Mouse (Mus musculus): ENCODE measurements around the gene Esrp2. TPM values are rescaled to one million over a fixed set of nuclear protein-coding genes. Genes with fewer than 3 reads are reported as not detected.
A peak's percentile ranks its signal among the peaks of the same experiment; 100 is the strongest.

Esrp2 gene
- polyA plus RNA-seq, 1 experiment, result 10.8 TPM

GRCm38 (mm10) chr8:106146014-106146413, 9.2 kb upstream of the Esrp2 start:
- H3K27me3 ChIP-seq (ENCODE audit: control insufficient read depth, insufficient read depth, low read length, poor library complexity, severe bottlenecking), result no peaks in the 10 kb centered on the region
- no peak overlapping the region for H3K27ac ChIP-seq (ENCODE audit: insufficient read depth, low read length)
- no peak for TF ChIP-seq POLR2A (IDR thresholded peaks at IDR 0.05; ENCODE audit: insufficient read depth, low read length)
- TF ChIP-seq EP300 (IDR thresholded peaks at IDR 0.05; ENCODE audit: insufficient read depth, low read depth, low read length), result no peak
- TF ChIP-seq CTCF (IDR thresholded peaks at IDR 0.05; ENCODE audit: low read depth, low read length), result no peak
- H3K36me3 ChIP-seq (ENCODE audit: control insufficient read depth, insufficient read depth, low read length, poor library complexity, severe bottlenecking), result no peaks in the 10 kb centered on the region
- H3K4me1 ChIP-seq (ENCODE audit: control insufficient read depth, insufficient read depth, low read length), result no peaks in the 10 kb centered on the region
- no peak overlapping the region for H3K4me3 ChIP-seq (ENCODE audit: low read depth, low read length)
- no peak overlapping the region for H3K9ac ChIP-seq (ENCODE audit: low read depth, poor library complexity, severe bottlenecking)
- H3K9me3 ChIP-seq (replicated peaks; ENCODE audit: control insufficient read depth, insufficient read depth, low read length, poor library complexity, severe bottlenecking), result peaks cover 3% of the 10 kb centered on the region; the same call in 1 of the 2 replicates

GRCm38 (mm10) chr8:106145331-106145730, 8.6 kb upstream of the Esrp2 start:
- Histone ChIP-seq H3K4me3 (ENCODE audit: low read depth, low read length) (no peak overlapping the region), H3K4me1 (ENCODE audit: control insufficient read depth, insufficient read depth, low read length) (no peaks in the 10 kb centered on the region), H3K36me3 (ENCODE audit: control insufficient read depth, insufficient read depth, low read length, poor library complexity, severe bottlenecking) (no peaks in the 10 kb centered on the region), H3K27me3 (ENCODE audit: control insufficient read depth, insufficient read depth, low read length, poor library complexity, severe bottlenecking) (no peaks in the 10 kb centered on the region), H3K9ac (ENCODE audit: low read depth, poor library complexity, severe bottlenecking) (no peak overlapping the region), H3K27ac (ENCODE audit: insufficient read depth, low read length) (no peak overlapping the region), H3K9me3 (replicated peaks; ENCODE audit: control insufficient read depth, insufficient read depth, low read length, poor library complexity, severe bottlenecking) (peaks cover 3% of the 10 kb centered on the region; the same call in 1 of the 2 replicates)
- no peak for TF ChIP-seq CTCF (IDR thresholded peaks at IDR 0.05; ENCODE audit: low read depth, low read length)
- TF ChIP-seq EP300 (IDR thresholded peaks at IDR 0.05; ENCODE audit: insufficient read depth, low read depth, low read length), result no peak
- TF ChIP-seq POLR2A (IDR thresholded peaks at IDR 0.05; ENCODE audit: insufficient read depth, low read length), result no peak

- H3K9ac ChIP-seq (ENCODE audit: low read depth, poor library complexity, severe bottlenecking), result no peak overlapping the region
- no peak overlapping the region; the same call in 1 of the 2 replicates for H3K27ac ChIP-seq (ENCODE audit: insufficient read depth, low read length)
- no peaks in the 10 kb centered on the region for H3K36me3 ChIP-seq (ENCODE audit: control insufficient read depth, insufficient read depth, low read length, poor library complexity, severe bottlenecking)
- no peak overlapping the region for H3K4me3 ChIP-seq (ENCODE audit: low read depth, low read length)
- peak; percentile 72 for TF ChIP-seq CTCF (IDR thresholded peaks at IDR 0.05; ENCODE audit: low read depth, low read length)
- no peak for TF ChIP-seq POLR2A (IDR thresholded peaks at IDR 0.05; ENCODE audit: insufficient read depth, low read length)
- H3K4me1 ChIP-seq (ENCODE audit: control insufficient read depth, insufficient read depth, low read length), result no peaks in the 10 kb centered on the region
- peaks cover 3% of the 10 kb centered on the region; the same call in 1 of the 2 replicates for H3K9me3 ChIP-seq (replicated peaks; ENCODE audit: control insufficient read depth, insufficient read depth, low read length, poor library complexity, severe bottlenecking)
- peaks cover 3% of the 10 kb centered on the region; the same call in 1 of the 2 replicates for H3K27me3 ChIP-seq (ENCODE audit: control insufficient read depth, insufficient read depth, low read length, poor library complexity, severe bottlenecking)
These were observed 4.0 kb upstream of the Esrp2 start for GRCm38 (mm10) chr8:106140769-106141168.

GRCm38 (mm10) chr8:106140191-106140590, 3.4 kb upstream of the Esrp2 start:
- no peak overlapping the region for H3K27ac ChIP-seq (ENCODE audit: insufficient read depth, low read length)
- no peaks in the 10 kb centered on the region for H3K36me3 ChIP-seq (ENCODE audit: control insufficient read depth, insufficient read depth, low read length, poor library complexity, severe bottlenecking)
- TF ChIP-seq EP300 (IDR thresholded peaks at IDR 0.05; ENCODE audit: insufficient read depth, low read depth, low read length) (no peak), POLR2A (IDR thresholded peaks at IDR 0.05; ENCODE audit: insufficient read depth, low read length) (no peak), CTCF (IDR thresholded peaks at IDR 0.05; ENCODE audit: low read depth, low read length) (no peak)
- peaks cover 3% of the 10 kb centered on the region; the same call in 1 of the 2 replicates for H3K27me3 ChIP-seq (ENCODE audit: control insufficient read depth, insufficient read depth, low read length, poor library complexity, severe bottlenecking)
- H3K9me3 ChIP-seq (replicated peaks; ENCODE audit: control insufficient read depth, insufficient read depth, low read length, poor library complexity, severe bottlenecking), result peaks cover 3% of the 10 kb centered on the region; the same call in 1 of the 2 replicates
- H3K4me1 ChIP-seq (ENCODE audit: control insufficient read depth, insufficient read depth, low read length), result no peaks in the 10 kb centered on the region
- H3K9ac ChIP-seq (ENCODE audit: low read depth, poor library complexity, severe bottlenecking), result no peak overlapping the region
- H3K4me3 ChIP-seq (ENCODE audit: low read depth, low read length), result no peak overlapping the region

DNA sequence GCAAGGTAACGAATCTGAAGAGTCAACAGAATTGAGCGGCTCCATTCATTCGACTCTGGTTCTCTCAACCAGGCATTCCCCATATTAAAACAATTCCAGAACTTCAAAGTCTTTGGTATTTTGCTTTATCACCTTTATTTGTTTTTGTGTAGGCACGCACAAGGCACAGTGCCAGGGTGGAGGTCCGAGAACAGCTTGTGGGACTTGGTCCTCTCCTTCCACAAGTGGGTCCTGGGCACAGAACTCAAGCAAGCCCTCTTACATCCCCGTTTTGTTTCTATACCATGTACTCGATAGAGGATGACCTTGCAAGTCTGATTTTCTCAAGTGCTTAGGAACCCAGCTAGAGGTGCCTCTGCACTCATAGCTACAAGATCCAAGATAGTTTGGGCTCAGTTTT, 1.8 kb upstream of the Esrp2 start:
- Histone ChIP-seq H3K9me3 (replicated peaks; ENCODE audit: control insufficient read depth, insufficient read depth, low read length, poor library complexity, severe bottlenecking) (peaks cover 3% of the 10 kb centered on the region; the same call in 1 of the 2 replicates), H3K9ac (ENCODE audit: low read depth, poor library complexity, severe bottlenecking) (peak overlapping the region; percentile 93), H3K27me3 (ENCODE audit: control insufficient read depth, insufficient read depth, low read length, poor library complexity, severe bottlenecking) (peaks cover 3% of the 10 kb centered on the region; the same call in 1 of the 2 replicates), H3K27ac (ENCODE audit: insufficient read depth, low read length) (peak overlapping the region; percentile 91), H3K36me3 (ENCODE audit: control insufficient read depth, insufficient read depth, low read length, poor library complexity, severe bottlenecking) (no peaks in the 10 kb centered on the region), H3K4me1 (ENCODE audit: control insufficient read depth, insufficient read depth, low read length) (peaks cover 6% of the 10 kb centered on the region), H3K4me3 (ENCODE audit: low read depth, low read length) (peak overlapping the region; percentile 93)
- TF ChIP-seq POLR2A (IDR thresholded peaks at IDR 0.05; ENCODE audit: insufficient read depth, low read length) (no peak), EP300 (IDR thresholded peaks at IDR 0.05; ENCODE audit: insufficient read depth, low read depth, low read length) (no peak), CTCF (IDR thresholded peaks at IDR 0.05; ENCODE audit: low read depth, low read length) (no peak)

- peak overlapping the region; percentile 93 for H3K4me3 ChIP-seq (ENCODE audit: low read depth, low read length)
- peak; percentile 63; the same call in 1 of the 2 replicates for TF ChIP-seq EP300 (IDR thresholded peaks at IDR 0.05; ENCODE audit: insufficient read depth, low read depth, low read length)
- TF ChIP-seq POLR2A (IDR thresholded peaks at IDR 0.05; ENCODE audit: insufficient read depth, low read length), result peak; percentile 75
- no peak for TF ChIP-seq CTCF (IDR thresholded peaks at IDR 0.05; ENCODE audit: low read depth, low read length)
- H3K36me3 ChIP-seq (ENCODE audit: control insufficient read depth, insufficient read depth, low read length, poor library complexity, severe bottlenecking), result no peaks in the 10 kb centered on the region
- peaks cover 3% of the 10 kb centered on the region; the same call in 1 of the 2 replicates for H3K27me3 ChIP-seq (ENCODE audit: control insufficient read depth, insufficient read depth, low read length, poor library complexity, severe bottlenecking)
- H3K9me3 ChIP-seq (replicated peaks; ENCODE audit: control insufficient read depth, insufficient read depth, low read length, poor library complexity, severe bottlenecking), result peaks cover 3% of the 10 kb centered on the region; the same call in 1 of the 2 replicates
- peak overlapping the region; percentile 93 for H3K9ac ChIP-seq (ENCODE audit: low read depth, poor library complexity, severe bottlenecking)
- H3K27ac ChIP-seq (ENCODE audit: insufficient read depth, low read length), result peak overlapping the region; percentile 91
- peaks cover 7% of the 10 kb centered on the region for H3K4me1 ChIP-seq (ENCODE audit: control insufficient read depth, insufficient read depth, low read length)
These were observed 1.2 kb upstream of the Esrp2 start for GRCm38 (mm10) chr8:106137906-106138477.

Measured in ES-Bruce4 (cell line).